Mouse (Mus musculus): ENCODE data around the gene Hgd. TPM values are rescaled to one million over a fixed set of nuclear protein-coding genes. Genes with fewer than 3 reads are reported as not detected.

The Hgd gene
- polyA plus RNA-seq, 1 experiment = 0.02 TPM

GRCm38 (mm10) chr16:37676024-37676676, 96.2 kb downstream of the Hgd start:
- Histone ChIP-seq H3ac (ENCODE audit: control insufficient read depth, insufficient read length) (no peak overlapping the region), H3K79me2 (ENCODE audit: control insufficient read depth, insufficient read depth) (no peaks in the 10 kb centered on the region), H3K36me3 (ENCODE audit: control insufficient read depth, insufficient read depth) (no peaks in the 10 kb centered on the region), H3K4me2 (ENCODE audit: low read depth) (peak overlapping the region; percentile 59), H3K27me3 (ENCODE audit: control insufficient read depth, insufficient read depth, insufficient read length) (no peaks in the 10 kb centered on the region), H3K4me3 (peak overlapping the region; percentile 3)
- no peak for TF ChIP-seq MAX (IDR thresholded peaks at IDR 0.05; ENCODE audit: low read depth)
- no peak for TF ChIP-seq MYOG (IDR thresholded peaks at IDR 0.05; ENCODE audit: control insufficient read depth in 1 of 3, insufficient read depth in 1 of 3, insufficient read length in 2 of 3, low read depth in 2 of 3)
- no peak for TF ChIP-seq TCF12 (IDR thresholded peaks at IDR 0.05; ENCODE audit: insufficient read depth, poor library complexity, severe bottlenecking)
- no peak for TF ChIP-seq TCF3 (IDR thresholded peaks at IDR 0.05; ENCODE audit: insufficient read length, low read depth)
- no peak for TF ChIP-seq CEBPB (IDR thresholded peaks at IDR 0.05; ENCODE audit: insufficient read depth, poor library complexity, severe bottlenecking)

GRCm38 (mm10) chr16:37676677-37677072, 96.7 kb downstream of the Hgd start:
- no peaks in the 10 kb centered on the region for H3K27me3 ChIP-seq (ENCODE audit: control insufficient read depth, insufficient read depth, insufficient read length)
- H3ac ChIP-seq (ENCODE audit: control insufficient read depth, insufficient read length) = no peak overlapping the region
- no peaks in the 10 kb centered on the region for H3K79me2 ChIP-seq (ENCODE audit: control insufficient read depth, insufficient read depth)
- H3K4me3 ChIP-seq = peak overlapping the region; percentile 3
- no peaks in the 10 kb centered on the region for H3K36me3 ChIP-seq (ENCODE audit: control insufficient read depth, insufficient read depth)
- TF ChIP-seq E2F4 (IDR thresholded peaks at IDR 0.05; ENCODE audit: insufficient read depth) = no peak
- TF ChIP-seq REST (IDR thresholded peaks at IDR 0.05; ENCODE audit: insufficient read depth, insufficient read length) = no peak
- no peak for TF ChIP-seq POLR2AphosphoS2 (IDR thresholded peaks at IDR 0.05; ENCODE audit: insufficient read length, low read depth)
- no peak for TF ChIP-seq TCF3 (IDR thresholded peaks at IDR 0.05; ENCODE audit: insufficient read length, low read depth)
- no peak for TF ChIP-seq MYOG (IDR thresholded peaks at IDR 0.05; ENCODE audit: control insufficient read depth in 1 of 3, insufficient read depth in 1 of 3, insufficient read length in 2 of 3, low read depth in 2 of 3)
- peak overlapping the region; percentile 59 for H3K4me2 ChIP-seq (ENCODE audit: low read depth)

- H3ac ChIP-seq (ENCODE audit: control insufficient read depth, insufficient read length) = no peak overlapping the region
- H3K27me3 ChIP-seq (ENCODE audit: control insufficient read depth, insufficient read depth, insufficient read length) = no peaks in the 10 kb centered on the region
- no peak overlapping the region for H3K4me3 ChIP-seq
- H3K36me3 ChIP-seq (ENCODE audit: control insufficient read depth, insufficient read depth) = no peaks in the 10 kb centered on the region
- no peaks in the 10 kb centered on the region for H3K79me2 ChIP-seq (ENCODE audit: control insufficient read depth, insufficient read depth)
- no peak overlapping the region for H3K4me2 ChIP-seq (ENCODE audit: low read depth)
- TF ChIP-seq REST (IDR thresholded peaks at IDR 0.05; ENCODE audit: insufficient read depth, insufficient read length) (no peak), USF1 (IDR thresholded peaks at IDR 0.05; ENCODE audit: low read depth) (no peak), E2F4 (IDR thresholded peaks at IDR 0.05; ENCODE audit: insufficient read depth) (no peak), TCF12 (IDR thresholded peaks at IDR 0.05; ENCODE audit: insufficient read depth, poor library complexity, severe bottlenecking) (no peak), TCF3 (IDR thresholded peaks at IDR 0.05; ENCODE audit: insufficient read length, low read depth) (no peak), POLR2A (IDR thresholded peaks at IDR 0.05; ENCODE audit: insufficient read length, low read depth) (no peak), MYOG (IDR thresholded peaks at IDR 0.05; ENCODE audit: control insufficient read depth in 1 of 3, insufficient read depth in 1 of 3, insufficient read length in 2 of 3, low read depth in 2 of 3) (no peak), SRF (IDR thresholded peaks at IDR 0.05; ENCODE audit: control insufficient read depth, insufficient read length, low read depth) (no peak), POLR2AphosphoS2 (IDR thresholded peaks at IDR 0.05; ENCODE audit: insufficient read length, low read depth) (no peak), CEBPB (IDR thresholded peaks at IDR 0.05; ENCODE audit: insufficient read depth, poor library complexity, severe bottlenecking) (no peak), MYOD1 (IDR thresholded peaks at IDR 0.05; ENCODE audit: control insufficient read depth in 1 of 3, insufficient read length in 2 of 3, low read depth in 2 of 3) (no peak), MAX (IDR thresholded peaks at IDR 0.05; ENCODE audit: low read depth) (no peak)
Measured at GRCm38 (mm10) chr16:37677586-37677985, 97.6 kb downstream of the Hgd start.

DNA sequence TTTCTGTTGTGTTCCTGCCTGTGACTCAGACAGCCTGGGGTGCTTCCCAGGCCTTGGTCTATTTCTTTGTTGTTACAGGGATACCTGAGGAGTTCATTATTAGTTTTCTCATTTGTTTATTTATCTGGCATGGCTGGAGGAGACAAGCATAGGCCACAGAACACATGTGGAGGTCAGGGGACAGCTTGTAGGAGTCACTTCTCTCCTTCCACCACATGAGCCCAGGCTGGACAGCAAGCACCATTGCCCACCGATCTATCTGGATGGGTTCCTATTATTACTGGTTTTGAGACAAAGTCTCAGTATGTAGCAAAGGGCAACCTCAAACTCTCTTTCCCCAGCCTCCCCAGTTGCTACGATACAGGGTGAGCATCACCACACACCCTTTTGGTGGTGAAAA, 100.3 kb downstream of the Hgd start:
- Histone ChIP-seq H3K4me2 (ENCODE audit: low read depth) (no peak overlapping the region), H3ac (ENCODE audit: control insufficient read depth, insufficient read length) (no peak overlapping the region), H3K27me3 (ENCODE audit: control insufficient read depth, insufficient read depth, insufficient read length) (no peaks in the 10 kb centered on the region), H3K4me3 (no peak overlapping the region), H3K79me2 (ENCODE audit: control insufficient read depth, insufficient read depth) (no peaks in the 10 kb centered on the region), H3K36me3 (ENCODE audit: control insufficient read depth, insufficient read depth) (no peaks in the 10 kb centered on the region)
- TF ChIP-seq CEBPB (IDR thresholded peaks at IDR 0.05; ENCODE audit: insufficient read depth, poor library complexity, severe bottlenecking) = no peak
- no peak for TF ChIP-seq MYOG (IDR thresholded peaks at IDR 0.05; ENCODE audit: control insufficient read depth in 1 of 3, insufficient read depth in 1 of 3, insufficient read length in 2 of 3, low read depth in 2 of 3)
- TF ChIP-seq USF1 (IDR thresholded peaks at IDR 0.05; ENCODE audit: low read depth) = no peak
- no peak for TF ChIP-seq REST (IDR thresholded peaks at IDR 0.05; ENCODE audit: insufficient read depth, insufficient read length)
- TF ChIP-seq TCF3 (IDR thresholded peaks at IDR 0.05; ENCODE audit: insufficient read length, low read depth) = no peak

DNA sequence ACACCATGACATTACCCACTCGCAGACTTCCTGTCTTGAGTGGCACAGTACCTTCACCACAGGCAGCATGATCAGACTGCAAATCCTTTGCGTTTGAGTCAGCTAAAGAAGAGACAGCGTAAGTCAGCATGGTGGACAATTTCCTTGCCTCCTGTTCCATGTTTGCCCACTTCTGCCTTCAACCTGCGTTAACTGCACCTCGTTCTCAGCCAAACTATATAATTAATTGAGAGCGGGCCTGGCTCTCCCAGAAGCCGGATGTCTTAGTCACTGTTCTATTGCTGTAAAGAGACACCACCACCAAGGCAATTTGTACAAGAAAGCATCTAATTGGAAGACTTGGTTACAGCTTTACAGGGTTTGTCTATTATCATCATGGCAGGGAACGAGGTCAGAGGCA, 100.9 kb downstream of the Hgd start:
- H3K4me3 ChIP-seq = no peak overlapping the region
- H3K4me2 ChIP-seq (ENCODE audit: low read depth) = no peak overlapping the region
- H3ac ChIP-seq (ENCODE audit: control insufficient read depth, insufficient read length) = no peak overlapping the region
- H3K36me3 ChIP-seq (ENCODE audit: control insufficient read depth, insufficient read depth) = no peaks in the 10 kb centered on the region
- no peak for TF ChIP-seq REST (IDR thresholded peaks at IDR 0.05; ENCODE audit: insufficient read depth, insufficient read length)
- TF ChIP-seq TCF3 (IDR thresholded peaks at IDR 0.05; ENCODE audit: insufficient read length, low read depth) = no peak
- no peak for TF ChIP-seq CEBPB (IDR thresholded peaks at IDR 0.05; ENCODE audit: insufficient read depth, poor library complexity, severe bottlenecking)
- no peak for TF ChIP-seq MAX (IDR thresholded peaks at IDR 0.05; ENCODE audit: low read depth)
- H3K79me2 ChIP-seq (ENCODE audit: control insufficient read depth, insufficient read depth) = no peaks in the 10 kb centered on the region
- H3K27me3 ChIP-seq (ENCODE audit: control insufficient read depth, insufficient read depth, insufficient read length) = no peaks in the 10 kb centered on the region

Other genes with a start within 250 kb of the Hgd start
- gene Stxbp5l, start 195.2 kb upstream of the Hgd start, polyA plus RNA-seq (2012; fragmentation: generic; extraction: Trizol) = not detected
- 10.3 TPM for gene Gtf2e1, start 40.4 kb upstream of the Hgd start, polyA plus RNA-seq (2012; fragmentation: generic; extraction: Trizol)
- gene Rabl3, start 40.3 kb upstream of the Hgd start, polyA plus RNA-seq (2012; fragmentation: generic; extraction: Trizol) = 6.0 TPM
- gene Ndufb4, start 74.3 kb downstream of the Hgd start, polyA plus RNA-seq (2012; fragmentation: generic; extraction: Trizol) = 86.0 TPM
- gene Fstl1, start 196.7 kb downstream of the Hgd start, polyA plus RNA-seq (2012; fragmentation: generic; extraction: Trizol) = 134 TPM

Measured in myocyte (in vitro differentiated cells).